Mouse (Mus musculus) hindbrain, embryonic 16.5 days (tissue): Measurements from ENCODE around the gene Ip6k3. TPM values are rescaled to one million over a fixed set of nuclear protein-coding genes. Genes with fewer than 3 reads are reported as not detected.
A peak's percentile ranks its signal among the peaks of the same experiment; 100 is the strongest.

Source experiments
- ATAC-seq: fragments of 200-750 bp; cut with Nextera tagmentation; 2 replicates; pipeline ENCODE4 v1.8.0; 2017; ENCODE audit warnings: moderate TSS enrichment, moderate library complexity
- H3K27ac ChIP-seq: fragments of 300-500 bp; sonication (generic); 2 replicates; pipeline ENCODE4 v1.5.1; 2014; ENCODE audit warnings: low read depth, mild to moderate bottlenecking, control low read depth, low read length, moderate library complexity
- H3K27me3 ChIP-seq: fragments of 300-500 bp; sonication (generic); replicated peaks from 2 replicates; pipeline ENCODE4 v1.6.1; 2014; ENCODE audit warnings: low read length; ENCODE audit not compliant: control insufficient read depth, insufficient read depth
- H3K36me3 ChIP-seq: fragments of 300-500 bp; sonication (generic); 2 replicates; pipeline ENCODE4 v1.6.1; 2014; ENCODE audit warnings: mild to moderate bottlenecking, low read length, moderate library complexity, mixed read lengths; ENCODE audit not compliant: control insufficient read depth, insufficient read depth
- H3K4me1 ChIP-seq: fragments of 300-500 bp; sonication (generic); 2 replicates; pipeline ENCODE4 v1.6.1; 2014; ENCODE audit warnings: low read depth, low read length; ENCODE audit not compliant: control insufficient read depth, insufficient read depth
- H3K4me2 ChIP-seq: fragments of 300-500 bp; sonication (generic); 2 replicates; pipeline ENCODE4 v1.6.1; 2014; ENCODE audit warnings: mild to moderate bottlenecking, low read length, control low read depth, moderate library complexity
- H3K4me3 ChIP-seq: fragments of 300-500 bp; sonication (generic); 2 replicates; pipeline ENCODE4 v1.5.1; 2014; ENCODE audit warnings: mild to moderate bottlenecking, low read length, control low read depth, moderate library complexity
- H3K9ac ChIP-seq: fragments of 300-500 bp; sonication (generic); 2 replicates; pipeline ENCODE4 v1.6.1; 2014; ENCODE audit warnings: low read depth, mild to moderate bottlenecking, control low read depth, low read length, moderate library complexity
- H3K9me3 ChIP-seq: fragments of 300-500 bp; sonication (generic); 2 replicates; pipeline ENCODE4 v1.6.1; 2014; ENCODE audit warnings: mild to moderate bottlenecking, low read length, moderate library complexity; ENCODE audit not compliant: control insufficient read depth
- WGBS: fragments of 180-500 bp; shearing (Covaris S2); extraction: QIAGEN DNeasy Blood & Tissue Kit; methylation state at CpG from one replicate; pipeline ENCODE4 v1.1.7; 2014; 5-methylcytosine and 5-hydroxymethylcytosine counted together
- polyA plus RNA-seq: library from polyadenylated mRNA; unstranded; fragments of >200 nt; fragmentation: Nextera tagmentation; extraction: Ambion mirVana; gene quantifications from 2 replicates; pipeline ENCODE4 v1.2.1, GENCODE M21; 2015

The Ip6k3 gene
- polyA plus RNA-seq, 1 experiment from 2014 or later, result 0.31 TPM

DNA sequence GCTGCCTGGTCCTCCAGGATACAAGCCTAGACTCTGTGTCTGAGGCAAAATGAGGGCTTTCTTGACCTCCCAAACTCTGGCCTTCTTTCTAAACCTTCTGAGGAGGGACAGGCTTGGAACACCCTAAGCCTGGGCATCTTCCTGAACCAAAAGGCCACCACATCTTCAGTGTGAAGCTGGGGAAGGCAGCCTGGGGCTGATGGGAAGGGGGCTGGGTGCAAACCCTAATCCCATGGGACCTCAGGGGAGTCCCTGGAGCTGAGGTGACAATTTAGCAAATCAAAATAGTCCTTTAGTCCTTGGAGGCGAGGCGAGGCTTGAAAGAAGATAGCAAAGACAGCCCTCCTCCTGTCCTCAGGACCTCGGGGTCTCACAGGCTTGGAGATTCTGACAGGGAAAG lies 8.7 kb upstream of the Ip6k3 start:
- Histone ChIP-seq H3K4me1 (peaks cover 12% of the 10 kb centered on the region), H3K9me3 (no peaks in the 10 kb centered on the region), H3K4me3 (no peak overlapping the region), H3K27ac (no peak overlapping the region), H3K27me3 (no peaks in the 10 kb centered on the region), H3K9ac (no peak overlapping the region), H3K36me3 (no peaks in the 10 kb centered on the region), H3K4me2 (no peak overlapping the region)
- no peak for ATAC-seq
- 82% methylated on average over 3 of the region's 3 CpGs for WGBS

DNA sequence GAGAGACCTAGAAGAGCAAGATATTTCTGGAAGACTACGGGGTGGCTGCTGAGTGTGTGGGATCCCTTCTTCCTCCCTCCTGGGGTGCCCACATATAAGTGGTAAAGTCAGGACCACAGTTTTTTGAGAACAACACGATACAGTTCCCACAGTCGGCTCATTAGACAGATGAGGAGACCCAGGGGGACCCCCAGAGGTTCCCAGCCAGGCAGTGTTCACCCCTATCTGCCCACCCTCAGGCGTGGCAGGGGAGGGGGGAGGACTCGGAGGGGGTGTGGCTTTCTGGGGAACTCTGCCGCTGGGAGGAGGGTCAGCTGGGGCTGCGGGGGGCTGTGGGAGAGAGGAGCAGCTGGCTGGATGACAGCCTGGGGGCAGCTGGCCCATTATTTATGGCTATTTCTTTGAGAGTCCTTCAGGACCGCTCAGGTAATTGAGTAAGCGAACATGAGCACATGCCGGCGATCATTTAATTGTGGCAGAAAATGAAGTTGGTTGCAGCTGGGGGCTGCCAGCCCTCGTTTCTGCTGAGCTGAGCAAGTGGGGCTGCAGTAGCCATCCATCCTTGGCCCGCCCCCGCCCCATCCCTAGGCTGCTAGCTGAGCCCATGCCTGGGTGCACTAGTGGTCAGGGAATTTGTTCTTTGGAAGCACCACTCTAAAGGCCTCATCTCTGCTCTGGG lies 7.7 kb upstream of the Ip6k3 start:
- peak; percentile 56 for ATAC-seq
- Histone ChIP-seq H3K36me3 (no peaks in the 10 kb centered on the region), H3K27me3 (no peaks in the 10 kb centered on the region), H3K9ac (peak overlapping the region; percentile 4; the same call in 1 of the 2 replicates), H3K27ac (no peak overlapping the region), H3K4me2 (no peak overlapping the region), H3K4me1 (peaks cover 12% of the 10 kb centered on the region), H3K4me3 (no peak overlapping the region), H3K9me3 (no peaks in the 10 kb centered on the region)
- 22% methylated on average over 14 of the region's 14 CpGs for WGBS

DNA sequence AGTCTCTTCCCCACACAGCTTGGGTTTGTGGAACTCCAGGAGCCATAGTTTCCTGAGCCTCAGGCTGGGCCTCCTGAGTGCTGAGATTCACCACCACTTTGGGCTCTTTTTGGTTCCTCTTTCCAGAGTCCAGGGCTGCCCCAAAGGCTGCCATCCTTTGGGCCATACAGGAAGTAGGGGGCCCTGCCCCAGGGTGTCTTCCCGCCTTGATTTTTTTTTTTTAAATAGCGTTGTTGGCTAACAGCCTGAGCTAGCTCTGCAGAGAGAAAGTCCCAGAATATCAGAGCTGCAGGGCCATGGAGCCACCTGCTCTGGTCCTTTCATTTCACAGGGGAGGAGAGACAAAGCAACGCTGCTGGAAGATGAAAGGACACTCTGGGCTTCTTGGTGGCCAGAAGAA lies 6.1 kb upstream of the Ip6k3 start:
- Histone ChIP-seq H3K9ac (no peak overlapping the region), H3K4me1 (peaks cover 12% of the 10 kb centered on the region), H3K36me3 (no peaks in the 10 kb centered on the region), H3K4me3 (no peak overlapping the region), H3K9me3 (no peaks in the 10 kb centered on the region), H3K4me2 (no peak overlapping the region), H3K27ac (no peak overlapping the region), H3K27me3 (no peaks in the 10 kb centered on the region)
- ATAC-seq, result no peak
- WGBS, result 72% methylated on average over 3 of the region's 3 CpGs

DNA sequence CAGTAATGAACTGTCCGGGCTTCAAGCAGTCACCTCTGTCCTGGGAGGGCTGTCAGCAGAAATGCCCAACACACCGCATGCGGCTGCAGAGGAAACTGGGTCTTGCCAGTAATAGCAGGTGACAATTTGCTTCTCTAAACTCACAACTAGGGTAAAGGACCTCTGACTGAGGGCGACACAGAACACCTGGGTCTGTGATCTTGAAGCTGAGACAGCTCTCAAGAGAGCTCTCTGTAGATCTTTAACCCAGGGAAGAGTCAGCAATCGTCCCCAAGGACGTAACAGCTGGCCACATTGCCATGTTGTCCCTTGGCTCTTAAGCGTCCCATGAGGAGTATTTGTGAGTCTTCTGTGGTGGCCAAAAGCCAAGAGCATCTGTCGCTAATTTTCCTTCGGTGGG lies 4.9 kb upstream of the Ip6k3 start:
- 77% methylated on average over 9 of the region's 9 CpGs for WGBS
- no peak overlapping the region for H3K27ac ChIP-seq
- H3K27me3 ChIP-seq, result no peaks in the 10 kb centered on the region
- no peak overlapping the region for H3K4me2 ChIP-seq
- no peak overlapping the region for H3K4me3 ChIP-seq
- ATAC-seq, result no peak
- H3K9me3 ChIP-seq, result no peaks in the 10 kb centered on the region
- peaks cover 14% of the 10 kb centered on the region for H3K4me1 ChIP-seq
- no peak overlapping the region for H3K9ac ChIP-seq
- H3K36me3 ChIP-seq, result no peaks in the 10 kb centered on the region

DNA sequence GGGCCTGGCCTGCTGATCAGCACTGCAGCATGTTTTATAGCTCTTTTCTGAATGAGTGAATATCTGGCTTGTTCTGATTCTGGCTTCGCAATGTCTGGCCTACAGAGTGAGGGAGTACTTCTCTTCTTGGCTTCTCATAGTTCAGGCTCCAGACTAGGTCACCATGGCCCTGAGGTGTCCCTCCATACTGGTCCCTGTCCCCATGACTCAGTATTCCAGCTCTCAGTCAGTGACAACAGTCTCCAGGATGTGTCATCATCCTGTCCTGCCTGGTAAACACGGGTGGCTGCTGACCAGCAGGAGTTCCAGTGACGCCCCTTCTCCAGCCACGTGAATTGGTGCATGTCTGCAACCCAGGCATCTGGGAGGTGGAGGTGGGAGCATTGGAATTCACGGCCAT lies 3.5 kb upstream of the Ip6k3 start:
- Histone ChIP-seq H3K27ac (no peak overlapping the region), H3K27me3 (no peaks in the 10 kb centered on the region), H3K4me2 (no peak overlapping the region), H3K36me3 (no peaks in the 10 kb centered on the region), H3K9ac (no peak overlapping the region), H3K4me3 (no peak overlapping the region), H3K4me1 (peaks cover 13% of the 10 kb centered on the region), H3K9me3 (no peaks in the 10 kb centered on the region)
- ATAC-seq, result no peak
- WGBS, result 79% methylated on average over 5 of the region's 5 CpGs

DNA sequence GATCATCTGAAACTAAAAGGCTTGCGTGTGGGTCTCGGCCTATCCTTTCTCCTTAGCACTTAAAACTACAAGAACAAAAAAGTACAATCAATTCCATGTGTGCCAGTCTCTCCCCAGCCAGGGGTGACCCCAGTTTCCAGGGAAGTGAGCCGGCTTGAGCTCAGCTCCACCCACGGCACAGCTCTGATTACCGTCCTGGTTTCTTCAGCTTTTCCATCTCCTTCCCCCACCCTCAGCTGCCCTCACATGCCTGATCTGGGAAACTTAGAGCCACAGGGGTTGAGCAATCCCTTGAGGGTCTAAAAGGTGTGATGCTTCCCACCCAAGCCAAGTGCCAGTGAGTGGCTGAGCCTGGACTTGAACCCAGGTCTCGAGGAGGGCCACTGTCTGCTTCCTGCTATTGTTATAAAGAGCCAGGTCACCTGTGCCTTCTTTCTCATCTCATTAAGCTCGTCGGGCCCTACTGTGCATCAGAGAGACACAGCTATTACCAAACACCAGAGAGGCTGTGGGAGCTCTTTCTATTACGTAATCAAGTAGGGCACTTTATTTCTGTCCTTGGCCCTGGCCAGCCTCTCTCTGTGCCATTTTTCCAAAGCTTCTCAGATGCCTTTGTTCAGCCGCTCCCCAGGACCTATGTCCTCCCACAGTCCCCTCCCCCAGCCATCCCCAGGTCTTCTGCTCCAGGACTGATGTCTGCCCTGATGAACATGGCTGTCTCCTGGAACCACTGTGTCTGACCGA lies 2.5 kb upstream of the Ip6k3 start:
- ATAC-seq, result no peak
- Histone ChIP-seq H3K27ac (no peak overlapping the region), H3K27me3 (no peaks in the 10 kb centered on the region), H3K4me3 (no peak overlapping the region), H3K4me2 (no peak overlapping the region), H3K36me3 (no peaks in the 10 kb centered on the region), H3K9me3 (no peaks in the 10 kb centered on the region), H3K4me1 (peaks cover 3% of the 10 kb centered on the region; the same call in 1 of the 2 replicates), H3K9ac (no peak overlapping the region)
- 76% methylated on average over 11 of the region's 11 CpGs for WGBS

DNA sequence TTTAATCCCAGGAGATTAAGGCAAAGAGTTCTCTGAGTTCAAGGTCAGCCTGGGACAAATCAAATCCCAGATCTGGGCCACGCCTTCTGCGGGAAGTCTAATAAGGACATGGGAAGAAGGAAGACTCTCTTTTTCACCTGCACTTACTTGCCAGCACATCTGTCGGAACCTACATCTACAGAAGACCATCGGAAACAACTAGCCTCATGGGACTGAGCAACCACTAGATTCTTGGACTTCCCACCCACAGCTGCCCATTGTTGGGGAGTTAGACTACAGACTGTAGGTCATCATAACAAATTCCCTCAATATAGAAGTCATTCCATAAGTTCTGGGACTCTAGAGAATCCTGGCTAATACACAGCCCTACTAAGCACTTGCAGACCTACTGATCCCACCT lies 974 bp upstream of the Ip6k3 start:
- H3K36me3 ChIP-seq, result no peaks in the 10 kb centered on the region
- H3K9me3 ChIP-seq, result no peaks in the 10 kb centered on the region
- ATAC-seq, result no peak
- no peak overlapping the region for H3K27ac ChIP-seq
- H3K4me2 ChIP-seq, result no peak overlapping the region
- peaks cover 3% of the 10 kb centered on the region; the same call in 1 of the 2 replicates for H3K4me1 ChIP-seq
- H3K27me3 ChIP-seq, result no peaks in the 10 kb centered on the region
- no peak overlapping the region for H3K4me3 ChIP-seq
- no peak overlapping the region for H3K9ac ChIP-seq
- WGBS, result 97% methylated on average over 4 of the region's 4 CpGs

DNA sequence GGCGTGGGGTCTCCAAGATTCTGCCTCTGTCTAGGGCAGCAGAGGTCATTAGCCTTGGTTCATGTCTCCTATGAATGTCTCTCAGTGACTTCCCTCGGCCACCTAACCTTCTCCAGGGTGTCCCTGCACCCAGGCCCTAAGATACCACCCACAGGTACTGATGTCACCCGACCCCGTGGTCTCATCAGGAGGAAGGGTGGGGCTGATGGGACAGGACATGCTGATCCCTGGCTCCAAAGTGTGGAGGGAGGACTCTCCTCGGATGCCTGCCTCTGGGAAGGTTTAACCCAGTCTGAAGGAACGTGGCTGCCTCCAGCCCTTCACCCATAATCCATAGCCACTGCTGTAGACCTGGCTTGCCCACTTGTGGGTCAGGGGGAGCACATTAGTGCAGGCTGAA lies 694 bp downstream of the Ip6k3 start:
- no peak for ATAC-seq
- Histone ChIP-seq H3K27ac (no peak overlapping the region), H3K9ac (no peak overlapping the region), H3K9me3 (no peaks in the 10 kb centered on the region), H3K36me3 (no peaks in the 10 kb centered on the region), H3K27me3 (no peaks in the 10 kb centered on the region), H3K4me2 (no peak overlapping the region), H3K4me1 (peaks cover 3% of the 10 kb centered on the region; the same call in 1 of the 2 replicates), H3K4me3 (no peak overlapping the region)
- 72% methylated on average over 6 of the region's 6 CpGs for WGBS

DNA sequence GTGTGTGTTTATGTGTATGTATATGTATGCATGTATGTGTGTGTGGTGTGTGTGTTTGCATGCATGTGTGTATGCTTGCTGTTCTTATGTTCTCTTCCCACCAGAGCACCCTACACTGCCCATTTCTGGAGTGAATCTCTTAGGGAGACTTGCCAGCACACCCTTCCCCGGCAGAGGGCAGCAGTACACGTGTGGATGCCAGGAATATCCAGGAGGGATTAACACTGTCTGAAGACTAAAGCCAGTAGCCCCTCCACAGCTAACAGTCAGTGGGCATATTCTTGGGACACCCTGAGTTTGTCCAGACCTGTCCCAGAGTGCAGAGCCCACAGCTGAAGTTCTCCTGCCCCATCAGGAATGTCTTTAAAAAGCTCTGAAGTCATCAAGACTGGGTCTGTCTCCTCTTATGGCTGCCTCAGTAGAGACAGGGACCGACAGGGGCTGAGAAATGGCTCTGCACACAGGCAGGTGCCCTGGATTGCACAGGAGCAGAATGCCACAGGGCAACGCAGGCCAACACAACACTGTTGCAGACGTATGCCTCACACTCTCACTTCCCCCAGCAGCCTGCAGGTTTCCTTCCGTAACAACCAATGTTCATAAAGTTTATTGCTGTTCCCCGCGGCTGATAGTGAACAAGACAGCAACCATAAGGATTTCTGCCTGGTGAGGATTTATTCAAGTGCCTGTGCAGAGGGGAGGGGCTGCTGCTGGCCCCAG lies 2.4 kb downstream of the Ip6k3 start:
- Histone ChIP-seq H3K4me1 (peaks cover 3% of the 10 kb centered on the region; the same call in 1 of the 2 replicates), H3K9me3 (no peaks in the 10 kb centered on the region), H3K4me3 (no peak overlapping the region), H3K4me2 (no peak overlapping the region), H3K27me3 (no peaks in the 10 kb centered on the region), H3K36me3 (no peaks in the 10 kb centered on the region), H3K27ac (no peak overlapping the region), H3K9ac (no peak overlapping the region; the same call in 1 of the 2 replicates)
- WGBS, result 59% methylated on average over 8 of the region's 8 CpGs
- peak; percentile 72; the same call in 1 of the 2 replicates for ATAC-seq
